Mouse (Mus musculus) frontal cortex, adult 2 months (tissue): ENCODE data around the gene S100pbp. TPM values are rescaled to one million over a fixed set of nuclear protein-coding genes. Genes with fewer than 3 reads are reported as not detected.
A peak's percentile ranks its signal among the peaks of the same experiment; 100 is the strongest.

Source experiments
- DNase-seq, 2 experiments: peaks; one replicate each; pipeline ENCODE4 v3.0.0; 2022; ENCODE audit warnings: low spot score in 1 of 2; ENCODE audit errors: extremely low spot score in 1 of 2
- polyA plus RNA-seq: library from polyadenylated mRNA; depleted of rRNA; stranded (reverse); fragments of >200 nt; gene quantifications from 2 replicates; pipeline ENCODE4 v1.2.3, GENCODE M21; 2012; rRNA removed

S100pbp gene
- polyA plus RNA-seq: 28.0 and 31.5 TPM in 2 replicates

GRCm38 (mm10) chr4:129189542-129190519, at the start of gene S100pbp, which contains the start of gene Yars:
TSS of gene S100pbp (minus strand) at chr4:129189727.
TSS of gene Yars (plus strand) at chr4:129189760.
- peak; percentile 88 to 97 for DNase-seq

DNA sequence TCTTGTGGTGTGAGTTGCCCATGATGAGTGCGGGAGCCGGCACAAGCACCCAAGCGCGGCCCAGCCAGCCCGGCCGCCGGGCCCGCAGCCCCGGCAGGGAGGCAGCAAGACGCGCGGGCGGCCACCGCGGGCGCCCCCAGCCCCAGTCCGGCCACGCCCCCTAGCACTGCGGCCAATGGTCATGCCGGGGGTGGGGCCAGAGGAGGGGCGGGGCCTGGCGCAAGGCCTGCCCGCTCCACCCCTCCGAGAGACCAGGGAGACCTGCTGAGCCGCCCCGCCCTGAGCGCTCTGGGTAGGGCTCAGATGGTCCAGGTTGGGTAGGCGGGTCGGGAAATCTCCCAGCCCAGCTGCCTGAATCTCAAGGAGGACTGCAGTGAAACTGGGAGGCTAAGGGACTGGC, 49.5 kb upstream of the S100pbp start:
- DNase-seq: peak in 1 of 2 experiments; percentile 76

DNA sequence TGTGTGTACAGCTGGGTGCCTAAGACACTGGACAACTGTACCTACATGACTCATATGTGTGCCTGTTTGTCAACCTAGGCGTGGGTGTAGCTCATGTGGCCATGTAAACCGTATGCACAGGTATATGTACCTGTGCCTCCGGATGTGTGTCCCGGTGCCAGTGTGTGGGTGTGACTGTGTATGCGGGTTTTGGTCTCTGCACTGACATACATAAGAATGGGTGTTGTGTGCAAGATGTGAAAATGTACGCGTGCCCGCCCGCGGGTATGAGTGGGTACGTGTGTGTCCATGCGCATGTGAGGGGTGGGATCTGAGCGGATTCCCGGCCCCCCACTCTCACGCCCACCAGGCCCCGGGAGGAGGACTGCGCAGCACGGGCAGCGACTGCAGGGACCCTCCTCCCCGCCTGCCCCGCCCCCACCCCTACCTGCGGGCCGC, 49.1 kb upstream of the S100pbp start:
- DNase-seq: peak in 1 of 2 experiments; percentile 33

DNA sequence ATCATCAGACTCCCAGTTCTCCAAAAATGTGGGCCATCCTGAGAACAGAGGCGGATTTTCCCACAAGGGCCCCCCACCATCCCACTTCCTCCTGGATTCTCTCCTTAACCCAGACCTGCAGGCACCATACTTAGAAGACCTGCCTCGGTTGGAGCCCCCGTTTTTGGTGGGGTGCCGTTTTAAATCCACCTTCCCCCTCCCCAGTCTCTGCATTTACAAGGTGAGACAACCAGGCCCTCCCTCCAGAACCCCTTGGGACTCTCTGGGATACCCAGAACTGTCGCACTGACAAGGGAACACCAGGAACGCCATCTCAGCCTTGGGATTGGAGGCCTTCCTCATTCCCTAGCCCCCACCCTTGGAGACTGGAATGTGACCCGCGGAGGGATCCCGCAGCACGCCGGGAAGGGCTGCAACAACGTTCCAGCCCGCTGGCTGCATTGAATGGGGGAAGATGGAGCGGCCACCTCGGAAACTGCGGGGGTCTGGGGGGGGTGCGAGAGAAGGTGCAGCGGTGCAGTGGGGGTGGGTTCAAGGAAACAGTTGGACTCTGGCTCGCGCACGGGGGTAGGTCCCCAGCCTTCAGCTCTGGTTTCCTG, 48.4 kb upstream of the S100pbp start:
- peak in 1 of 2 experiments; percentile 32 for DNase-seq

- DNase-seq: no peak
Measured at GRCm38 (mm10) chr4:129236236-129236813, 46.8 kb upstream of the S100pbp start.

- DNase-seq: no peak
Measured at GRCm38 (mm10) chr4:129235147-129235546, 45.6 kb upstream of the S100pbp start.

- DNase-seq: no peak
Measured at GRCm38 (mm10) chr4:129234488-129234887, 45.0 kb upstream of the S100pbp start.

DNA sequence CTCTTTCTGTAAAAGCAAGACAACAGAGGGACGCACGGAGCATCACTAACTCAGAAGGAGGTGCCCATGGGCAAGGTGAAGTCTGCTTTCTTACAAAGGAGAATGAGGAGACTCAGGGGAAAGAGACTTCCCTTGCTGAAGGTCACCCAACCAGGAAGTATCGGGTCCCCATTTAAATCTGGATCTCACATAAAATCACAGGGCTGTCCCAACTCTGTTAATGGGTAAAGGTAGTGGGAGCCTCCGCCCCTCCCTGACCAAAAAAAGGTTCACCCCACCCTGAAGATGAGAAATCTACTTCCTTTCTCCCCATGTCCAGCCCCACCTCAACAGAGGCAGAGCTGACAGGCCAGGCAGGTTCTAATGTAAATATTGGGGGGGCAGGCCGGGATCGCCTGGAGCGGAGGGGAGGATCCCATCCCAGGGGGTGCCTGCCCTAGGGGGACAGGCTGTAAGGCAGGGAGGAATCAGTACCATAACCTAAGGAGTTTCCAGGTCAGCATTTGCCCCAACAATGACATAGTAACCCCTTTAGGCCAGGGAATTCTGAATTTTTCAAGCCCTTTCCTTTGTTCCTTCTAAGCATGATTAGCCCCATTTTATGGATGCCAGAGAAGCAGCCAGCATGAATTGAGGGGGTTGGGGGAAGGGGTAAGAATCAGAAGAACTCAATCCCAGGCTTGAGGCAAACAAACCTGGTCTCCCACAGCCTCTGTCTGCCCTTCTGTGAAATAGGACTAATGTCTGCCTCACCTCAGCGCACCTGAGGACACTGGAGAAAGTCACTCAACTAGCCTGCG, 43.2 kb upstream of the S100pbp start:
- no peak for DNase-seq

DNA sequence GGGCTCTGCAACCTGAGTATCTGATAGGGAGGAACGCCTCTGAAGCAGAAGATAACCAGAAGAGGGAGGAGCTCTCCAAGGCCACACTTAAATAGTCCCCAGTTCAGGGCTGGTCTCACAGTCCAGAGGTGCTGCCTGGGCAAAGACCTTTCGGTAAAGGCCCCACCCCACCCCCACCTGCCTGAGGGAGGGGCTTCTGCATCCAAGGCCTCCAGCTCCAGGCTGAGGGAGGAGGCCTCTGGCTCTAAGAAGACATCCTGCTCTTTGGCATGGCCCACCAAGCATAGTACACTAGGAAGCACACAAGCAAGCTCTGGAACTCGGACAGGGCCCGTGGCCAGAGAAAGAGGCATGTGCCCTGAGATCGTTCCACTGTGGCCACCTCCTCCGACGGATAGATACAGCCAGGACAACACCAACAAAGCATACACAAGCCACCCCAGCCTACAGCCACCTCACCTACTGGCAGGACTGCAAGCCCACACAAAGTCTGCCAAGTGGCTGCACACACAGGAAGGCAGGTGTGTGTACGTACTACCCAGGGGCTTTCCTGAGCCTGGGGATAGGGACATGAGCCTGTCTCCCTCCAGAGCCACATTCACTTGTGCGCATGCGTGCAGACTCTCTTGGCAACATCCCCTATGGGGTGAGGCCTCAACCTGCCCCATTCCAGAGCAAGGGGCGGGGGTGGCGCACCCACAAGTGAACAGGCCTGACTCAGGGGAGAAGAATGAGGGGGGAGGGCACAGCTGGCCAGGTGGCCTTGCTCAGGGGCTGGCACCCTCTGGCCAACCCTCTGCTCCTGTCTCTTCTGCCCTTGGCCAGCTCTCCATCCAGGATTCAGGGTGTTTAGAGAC, 42.3 kb upstream of the S100pbp start:
- no peak for DNase-seq

- DNase-seq: no peak
Measured at GRCm38 (mm10) chr4:129230926-129231325, 41.4 kb upstream of the S100pbp start.

GRCm38 (mm10) chr4:129227985-129228381, 38.5 kb upstream of the S100pbp start:
- DNase-seq: no peak

DNA sequence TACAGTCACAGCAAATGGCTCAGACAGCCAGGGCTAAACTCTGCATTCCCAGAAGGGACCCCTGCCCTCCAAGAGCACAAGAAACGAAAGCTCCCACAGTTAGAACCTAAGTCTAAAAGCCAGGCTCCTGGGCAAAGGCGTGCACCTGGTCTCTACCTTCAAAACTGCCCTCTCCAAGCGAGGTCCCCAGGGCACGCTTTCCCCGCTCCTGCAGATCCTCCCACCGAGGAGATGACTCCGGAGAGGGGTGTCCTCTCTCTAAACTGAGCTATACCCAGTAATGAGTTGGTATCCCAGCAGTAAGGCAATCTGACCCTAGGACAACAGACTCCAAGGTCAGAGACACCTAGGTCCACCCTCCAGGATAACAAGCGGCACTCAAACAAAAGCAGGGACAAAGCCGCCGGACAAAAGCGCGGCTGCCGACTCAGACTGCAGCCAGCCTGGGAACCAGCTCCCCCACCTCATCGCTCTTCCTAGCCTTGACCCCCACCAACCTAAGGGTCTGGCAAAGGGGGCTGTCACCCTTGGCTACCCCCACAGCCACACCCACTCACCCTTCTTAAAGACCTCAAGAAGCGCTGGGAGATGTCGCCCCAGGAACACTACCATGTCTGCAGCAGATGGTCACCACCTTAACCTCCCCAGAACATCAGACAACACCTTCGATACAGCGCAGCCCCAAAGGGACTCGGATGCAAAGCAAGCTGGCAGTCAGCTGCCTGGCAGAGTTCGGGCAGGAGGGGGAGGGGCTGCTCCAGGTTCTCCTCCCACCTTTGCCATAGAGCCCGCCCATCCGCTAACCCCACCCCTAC, 37.9 kb upstream of the S100pbp start:
- DNase-seq: no peak

GRCm38 (mm10) chr4:129226441-129226963, 37.0 kb upstream of the S100pbp start:
- no peak for DNase-seq

DNA sequence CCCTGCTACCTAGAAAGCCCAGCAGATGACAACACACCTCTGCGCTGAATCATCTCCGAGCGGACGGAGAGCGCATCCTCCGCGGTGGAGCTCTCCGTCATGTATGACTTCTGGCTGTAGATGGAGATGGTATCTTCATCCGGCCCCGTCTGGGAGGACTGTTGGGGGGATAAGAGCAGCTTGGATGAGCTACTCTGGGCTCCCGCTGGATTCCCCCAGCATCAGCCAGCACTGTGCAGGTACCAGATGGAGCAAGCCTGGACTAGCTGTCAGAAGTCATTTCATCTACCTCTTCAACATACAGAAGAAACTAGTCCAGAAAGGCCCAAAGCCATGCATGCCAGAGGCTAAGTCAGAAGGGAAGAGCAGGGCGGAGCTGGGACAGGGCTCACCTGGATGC, 35.8 kb upstream of the S100pbp start:
- DNase-seq: no peak

DNA sequence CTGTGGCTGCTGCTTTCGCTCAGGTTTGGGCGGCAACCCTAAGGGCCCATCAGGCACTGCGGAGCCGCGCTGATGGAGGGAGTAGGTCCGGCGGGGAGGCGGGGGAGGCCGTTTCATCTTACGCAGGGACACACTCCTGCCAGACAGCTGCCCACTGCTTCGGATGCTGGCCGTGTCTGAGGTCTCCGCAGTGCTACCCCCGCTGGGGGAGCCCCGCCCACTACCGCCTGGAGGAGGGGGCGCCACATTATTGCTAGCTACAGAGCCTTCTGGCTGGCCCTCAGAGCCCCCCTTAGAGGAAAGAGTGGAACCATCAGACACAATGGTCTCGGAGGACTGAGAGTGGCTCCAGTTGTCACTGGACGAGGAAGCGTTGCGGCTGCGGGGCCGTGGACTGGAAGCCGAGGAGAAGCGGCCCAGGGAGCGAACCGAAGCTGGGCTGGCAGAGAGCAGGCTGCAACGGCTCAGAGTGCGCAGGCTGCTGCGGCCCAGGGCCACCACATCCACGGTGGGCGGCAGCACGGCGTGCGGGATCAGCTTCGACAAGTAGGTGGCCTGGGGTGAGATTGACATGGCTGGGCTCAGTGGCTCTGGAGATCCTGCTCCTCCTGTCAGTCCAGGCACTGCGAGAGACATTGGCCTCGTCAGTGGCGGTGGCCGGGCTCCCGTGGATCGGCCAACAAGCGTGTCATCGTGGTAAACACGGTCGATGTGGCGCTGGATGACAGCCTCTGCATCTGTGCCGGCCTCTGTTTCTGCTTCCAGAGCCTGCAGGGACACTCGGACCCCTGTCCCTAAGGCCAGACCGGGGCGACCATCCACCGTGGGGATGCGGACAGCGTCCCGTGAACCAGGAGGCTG, 34.1 kb upstream of the S100pbp start:
- no peak for DNase-seq

DNA sequence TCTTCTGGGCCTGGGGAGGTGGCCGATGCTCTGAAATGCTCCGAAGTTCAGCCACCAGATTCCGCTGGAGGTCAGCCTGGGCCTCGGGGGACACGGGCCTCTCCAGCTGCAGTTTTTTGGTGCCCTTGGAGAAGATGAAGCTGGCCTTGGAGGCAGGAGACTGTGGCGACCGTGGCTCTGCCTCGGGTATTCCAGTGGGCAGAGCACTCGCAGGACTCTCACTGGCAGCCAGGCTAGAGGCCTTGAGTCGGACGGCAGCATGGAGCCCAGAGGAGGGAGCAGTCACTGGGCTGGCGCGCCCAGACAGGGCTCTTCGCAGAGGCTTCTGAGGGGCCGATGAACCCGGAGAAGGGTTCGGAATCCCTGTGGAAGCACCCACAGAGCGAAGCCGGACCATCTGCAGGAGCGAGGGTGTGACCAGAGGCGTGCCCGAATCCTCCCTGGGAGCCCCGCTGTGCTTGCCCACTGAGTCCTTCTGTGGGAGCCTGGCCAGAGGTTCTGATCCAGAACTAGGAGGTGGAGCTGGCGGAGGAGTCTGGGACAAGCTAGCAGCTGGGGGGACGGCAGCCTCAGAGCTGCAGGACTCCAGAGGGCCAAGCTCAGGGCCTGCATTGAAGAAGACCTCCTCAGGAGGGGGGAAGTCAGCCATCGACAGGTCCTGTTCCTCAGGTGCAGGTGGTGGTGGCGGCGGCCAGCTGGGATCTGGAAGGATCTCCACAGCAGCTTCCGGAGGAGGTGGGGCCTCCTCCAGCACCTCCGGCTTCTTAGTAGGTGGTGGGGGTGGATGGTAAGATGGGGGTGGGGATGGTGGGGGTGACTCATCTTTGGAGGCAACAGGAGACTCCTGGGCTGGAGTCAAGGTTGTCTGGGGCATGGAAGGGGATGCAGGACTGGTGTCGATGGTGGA, 32.7 kb upstream of the S100pbp start:
- DNase-seq: no peak
